Comparison of ENCODE assay signal across 8 mouse cellular contexts in genomic region chr6:71909384-71909783, GRCm38 (mm10). TPM values are rescaled to one million over a fixed set of nuclear protein-coding genes. Genes with fewer than 3 reads are reported as not detected.
DNase-seq lines count a peak whose midpoint lies in the region; ATAC-seq and TF ChIP-seq lines count a peak whose summit lies in the region.

No protein-coding gene starts in this region.

- H3K27me3 ChIP-seq in cerebellum, adult 2 months (ENCODE audit: control insufficient read depth, insufficient read depth, low read length): no peaks in the 10 kb centered on the region
- no peaks in the 10 kb centered on the region for H3K27me3 ChIP-seq in lung, postnatal 0 days (replicated peaks; ENCODE audit: insufficient read depth, low read length)
- H3K27me3 ChIP-seq in limb, embryonic 13.5 days: no peaks in the 10 kb centered on the region
- H3K27me3 ChIP-seq in stomach, embryonic 14.5 days (ENCODE audit: control insufficient read depth, insufficient read depth, low read length): no peaks in the 10 kb centered on the region

- intact Hi-C loops in left cerebral cortex, postnatal 25 days (cut with DNase I): no loop called here

- no peak for TF ChIP-seq POLR2A in cerebellum, adult 2 months (IDR thresholded peaks at IDR 0.05; ENCODE audit: borderline replicate concordance, insufficient read depth, low read length)

- peak; percentile 1; the same call in 1 of the 2 replicates for ATAC-seq in lung, postnatal 0 days
- peak; percentile 17; the same call in 1 of the 2 replicates for ATAC-seq in limb, embryonic 13.5 days (ENCODE audit: low FRiP score, low read depth)
- peak; percentile 12; the same call in 1 of the 2 replicates for ATAC-seq in stomach, embryonic 14.5 days (ENCODE audit: insufficient number of reproducible peaks, insufficient read depth, low FRiP score, low read depth)

- H3K4me2 ChIP-seq in lung, postnatal 0 days (replicated peaks; ENCODE audit: low read depth, low read length): peak overlapping the region; percentile 62
- peak overlapping the region; percentile 88 for H3K4me2 ChIP-seq in limb, embryonic 13.5 days (replicated peaks)
- peak overlapping the region; percentile 47 for H3K4me2 ChIP-seq in stomach, embryonic 14.5 days (replicated peaks; ENCODE audit: low read depth, low read length)

- H3K9ac ChIP-seq in lung, postnatal 0 days (replicated peaks; ENCODE audit: low read depth): peak overlapping the region; percentile 37; the same call in 1 of the 2 replicates
- H3K9ac ChIP-seq in limb, embryonic 13.5 days: peak overlapping the region; percentile 76
- H3K9ac ChIP-seq in stomach, embryonic 14.5 days (replicated peaks; ENCODE audit: low read depth, low read length): peak overlapping the region; percentile 60

- no peak for TF ChIP-seq CTCF in cerebellum, adult 2 months (IDR thresholded peaks at IDR 0.05; ENCODE audit: borderline replicate concordance, insufficient read depth, low read depth, low read length)
- no peak for TF ChIP-seq CTCF in lung, postnatal 0 days (IDR thresholded peaks at IDR 0.05)

- no peaks in the 10 kb centered on the region for H3K4me1 ChIP-seq in cerebellum, adult 2 months (ENCODE audit: control insufficient read depth, insufficient read depth, low read length)
- 0 out of 2 replicates have a peak, but pooled peaks cover 4% of the 10 kb centered on the region for H3K4me1 ChIP-seq in lung, postnatal 0 days (ENCODE audit: insufficient read depth, low read depth, low read length)
- peaks cover 29% of the 10 kb centered on the region for H3K4me1 ChIP-seq in limb, embryonic 13.5 days
- peaks cover 10% of the 10 kb centered on the region; the same call in 1 of the 2 replicates for H3K4me1 ChIP-seq in stomach, embryonic 14.5 days (ENCODE audit: control insufficient read depth, insufficient read depth, low read length)

- no peaks in the 10 kb centered on the region for H3K9me3 ChIP-seq in lung, postnatal 0 days (ENCODE audit: low read length)
- H3K9me3 ChIP-seq in limb, embryonic 13.5 days: no peaks in the 10 kb centered on the region
- H3K9me3 ChIP-seq in stomach, embryonic 14.5 days (ENCODE audit: control insufficient read depth, low read depth, low read length): no peaks in the 10 kb centered on the region

- DNase-seq in cerebellum, adult 2 months: no peak
- DNase-seq in cerebellum, adult 11 months: no peak
- no peak for DNase-seq in lung, postnatal 0 days (ENCODE audit: low spot score)
- DNase-seq in lung, postnatal 14 days: no peak
- no peak for DNase-seq in left cerebral cortex, postnatal 25 days (ENCODE audit: low spot score in 2 of 2)
- no peak for DNase-seq in cerebellum, adult 11-12 months

- H3K36me3 ChIP-seq in lung, postnatal 0 days (ENCODE audit: insufficient read depth, low read length): 0 out of 2 replicates have a peak, but pooled peaks cover 6% of the 10 kb centered on the region
- peaks cover 26% of the 10 kb centered on the region for H3K36me3 ChIP-seq in limb, embryonic 13.5 days
- peaks cover 25% of the 10 kb centered on the region for H3K36me3 ChIP-seq in stomach, embryonic 14.5 days (ENCODE audit: control insufficient read depth, insufficient read depth, low read length)

- no peak for TF ChIP-seq EP300 in lung, postnatal 0 days (IDR thresholded peaks at IDR 0.05)

- 20% methylated on average over 10 of the region's 10 CpGs for WGBS in cerebellum, adult 2 months
- 17% methylated on average over 10 of the region's 10 CpGs for WGBS in lung, postnatal 0 days
- WGBS in limb, embryonic 13.5 days: 26% methylated on average over 10 of the region's 10 CpGs
- WGBS in stomach, embryonic 14.5 days: 16% methylated on average over 9 of the region's 10 CpGs

- H3K27ac ChIP-seq in cerebellum, adult 2 months (ENCODE audit: insufficient read depth, low read length): no peak overlapping the region
- H3K27ac ChIP-seq in lung, postnatal 0 days (ENCODE audit: low read length): no peak overlapping the region
- H3K27ac ChIP-seq in limb, embryonic 13.5 days: peak overlapping the region; percentile 69; the same call in 1 of the 2 replicates
- H3K27ac ChIP-seq in stomach, embryonic 14.5 days (ENCODE audit: low read length): no peak overlapping the region

- peak overlapping the region; percentile 97 for H3K4me3 ChIP-seq in cerebellum, adult 2 months (replicated peaks; ENCODE audit: insufficient read depth, low read depth, low read length)
- H3K4me3 ChIP-seq in lung, postnatal 0 days (ENCODE audit: low read depth, low read length): peak overlapping the region; percentile 61
- peak overlapping the region; percentile 80 for H3K4me3 ChIP-seq in limb, embryonic 13.5 days
- peak overlapping the region; percentile 87 for H3K4me3 ChIP-seq in stomach, embryonic 14.5 days (ENCODE audit: low read depth, low read length)

RNA-seq across cellular contexts. Expression of gene Polr1a, which starts 0.5 kb away (rescaled TPM):
- polyA plus RNA-seq in cerebellum, adult 2 months (2012; rRNA removed): 18.9 and 19.6 TPM in 2 replicates
- polyA plus RNA-seq in lung, postnatal 0 days (2015; fragmentation: Nextera tagmentation; extraction: Ambion mirVana): 6.1 and 7.6 TPM in 2 replicates
- polyA plus RNA-seq in limb, embryonic 13.5 days (2015; fragmentation: Nextera tagmentation; extraction: Ambion mirVana): 37.1 and 37.6 TPM in 2 replicates
- polyA plus RNA-seq in stomach, embryonic 14.5 days (2014; fragmentation: Nextera tagmentation; extraction: Ambion mirVana): 27.6 and 32.9 TPM in 2 replicates
- 10 to 100 TPM; 29.5 to 30.3 TPM for total RNA-seq in left cerebral cortex, postnatal 25 days (2021)

RNA-seq across cellular contexts. Expression of gene Ptcd3, which starts 0.8 kb away (rescaled TPM):
- polyA plus RNA-seq in cerebellum, adult 2 months (2012; rRNA removed): 64.1 and 65.6 TPM in 2 replicates
- 25.0 and 27.8 TPM in 2 replicates for polyA plus RNA-seq in lung, postnatal 0 days (2015; fragmentation: Nextera tagmentation; extraction: Ambion mirVana)
- 108 and 110 TPM in 2 replicates for polyA plus RNA-seq in limb, embryonic 13.5 days (2015; fragmentation: Nextera tagmentation; extraction: Ambion mirVana)
- polyA plus RNA-seq in stomach, embryonic 14.5 days (2014; fragmentation: Nextera tagmentation; extraction: Ambion mirVana): 103 TPM in 2 replicates
- 10 to 100 TPM; 66.1 to 70.4 TPM for total RNA-seq in left cerebral cortex, postnatal 25 days (2021)
